Mouse (Mus musculus): ENCODE measurements at regions not wholly inside any gene's neighbourhood (a gene's known extent, or its start where the extent isn't known, plus 50 kb on each side); places are given as distances from the start of the nearest gene placed in this dataset.

GRCm38 (mm10) chr16:95917635-95918407 lies 72.9 kb downstream of the Psmg1 start:
- TF ChIP-seq CTCF (IDR thresholded peaks at IDR 0.05; ENCODE audit: low read depth, low read length) (no peak), GATA1 (IDR thresholded peaks at IDR 0.05; ENCODE audit: borderline replicate concordance, low read length) (no peak), GATA2 (IDR thresholded peaks at IDR 0.05; ENCODE audit: borderline replicate concordance, low read depth, low read length) (no peak), POLR2AphosphoS5 (IDR thresholded peaks at IDR 0.05; ENCODE audit: insufficient replicate concordance, low read depth, low read length) (no peak)

Data from G1E (cell line).